Mouse (Mus musculus) large intestine, adult 2 months (tissue): ENCODE measurements around the gene Cfap97d2. TPM values are rescaled to one million over a fixed set of nuclear protein-coding genes. Genes with fewer than 3 reads are reported as not detected.

Experiments
- polyA plus RNA-seq: library from polyadenylated mRNA; depleted of rRNA; stranded (reverse); fragments of >200 nt; gene quantifications from 2 replicates; pipeline ENCODE4 v1.2.3, GENCODE M21; 2012; rRNA removed

Cfap97d2 gene
- polyA plus RNA-seq, 1 experiment = 0.12 TPM

Other genes with a start within 250 kb of the Cfap97d2 start
- 57.5 and 77.3 TPM in 2 replicates for gene Gas6, start 211.4 kb upstream of the Cfap97d2 start, polyA plus RNA-seq
- gene 1700029H14Rik, start 143.4 kb upstream of the Cfap97d2 start, polyA plus RNA-seq = 0.07 TPM in 1 of 2 replicates, not detected in the other
- gene Rasa3, start 28.3 kb upstream of the Cfap97d2 start, polyA plus RNA-seq = 20.5 and 24.6 TPM in 2 replicates
- gene Cdc16, start 51.8 kb downstream of the Cfap97d2 start, polyA plus RNA-seq = 20.7 and 25.2 TPM in 2 replicates
- 5.4 and 7.0 TPM in 2 replicates for gene Upf3a, start 79.7 kb downstream of the Cfap97d2 start, polyA plus RNA-seq
- not detected in 2 replicates for gene AF366264, start 132.5 kb downstream of the Cfap97d2 start, polyA plus RNA-seq
- 5.3 and 7.5 TPM in 2 replicates for gene Champ1, start 163.8 kb downstream of the Cfap97d2 start, polyA plus RNA-seq
- 15.1 and 18.1 TPM in 2 replicates for gene Coprs, start 184.4 kb downstream of the Cfap97d2 start, polyA plus RNA-seq